Mouse (Mus musculus): ENCODE results near the gene Zc3hav1l.

Gene Zc3hav1l

GRCm38 (mm10) chr6:38242295-38242830, 56.7 kb downstream of the Zc3hav1l start:
- in situ Hi-C loops (cut with MboI; ENCODE audit: low pct_unique_long_range_greater_than_20kb in 1 of 2, low sequenced_read_pairs in 2 of 2, unreplicated experiment in 1 of 2): no loop called here

GRCm38 (mm10) chr6:38241508-38241907, 57.6 kb downstream of the Zc3hav1l start:
- in situ Hi-C loops (cut with MboI; ENCODE audit: low pct_unique_long_range_greater_than_20kb in 1 of 2, low sequenced_read_pairs in 2 of 2, unreplicated experiment in 1 of 2): no loop called here

GRCm38 (mm10) chr6:38240618-38241017, 58.4 kb downstream of the Zc3hav1l start:
- in situ Hi-C loops (cut with MboI; ENCODE audit: low pct_unique_long_range_greater_than_20kb in 1 of 2, low sequenced_read_pairs in 2 of 2, unreplicated experiment in 1 of 2): no loop called here

GRCm38 (mm10) chr6:38238382-38238781, 60.7 kb downstream of the Zc3hav1l start:
- in situ Hi-C loops (cut with MboI; ENCODE audit: low pct_unique_long_range_greater_than_20kb in 1 of 2, low sequenced_read_pairs in 2 of 2, unreplicated experiment in 1 of 2): no loop called here

Measured in mouse embryonic stem cell (cell line).